ENCODE assay signal across 9 mouse cellular contexts in genomic region chr17:35016791-35017705, GRCm38 (mm10). TPM values are rescaled to one million over a fixed set of nuclear protein-coding genes. Genes with fewer than 3 reads are reported as not detected.
DNase-seq lines count a peak whose midpoint lies in the region; ATAC-seq lines count a peak whose summit lies in the region.
"Had no signal": no experiment of that assay in that cellular context is flagged by ENCODE, and none has a peak within 500 bp of the region (broad histone marks: within the 10 kb centered on the region; RNA-seq: fewer than 3 reads in every experiment).

No protein-coding gene starts in this region.

- WGBS in forebrain, embryonic 12.5 days: 79% methylated on average over 10 of the region's 10 CpGs
- 80% methylated on average over 10 of the region's 10 CpGs for WGBS in forebrain, embryonic 15.5 days
- WGBS in midbrain, embryonic 13.5 days: 86% methylated on average over 10 of the region's 10 CpGs
- WGBS in midbrain, embryonic 15.5 days: 83% methylated on average over 10 of the region's 10 CpGs
- 77% methylated on average over 10 of the region's 10 CpGs for WGBS in forebrain, embryonic 13.5 days

- ATAC-seq in forebrain, embryonic 12.5 days (ENCODE audit: low FRiP score): no peak
- ATAC-seq in forebrain, embryonic 15.5 days (replicated peaks): no peak; the same call in 1 of the 2 replicates
- no peak for ATAC-seq in midbrain, embryonic 13.5 days
- no peak for ATAC-seq in midbrain, embryonic 15.5 days (replicated peaks)
- 0 out of 2 replicates have a peak, but pooled peaks have one; percentile 3 for ATAC-seq in forebrain, embryonic 13.5 days

- H3K27ac ChIP-seq in forebrain, embryonic 12.5 days: peak overlapping the region; percentile 46; the same call in 1 of the 2 replicates
- H3K27ac ChIP-seq in forebrain, embryonic 15.5 days (replicated peaks): no peak overlapping the region
- H3K27ac ChIP-seq in midbrain, embryonic 13.5 days: peak overlapping the region; percentile 44
- no peak overlapping the region for H3K27ac ChIP-seq in midbrain, embryonic 15.5 days
- peak overlapping the region; percentile 44 for H3K27ac ChIP-seq in forebrain, embryonic 13.5 days

- DNase-seq in splenic B cell, adult 2 months (ENCODE audit: low read depth, low spot score): peak; percentile 43
- DNase-seq in ovary, postnatal 10 days (ENCODE audit: low spot score): no peak
- no peak for DNase-seq in spleen, adult 18-20 months

- no peaks in the 10 kb centered on the region for H3K27me3 ChIP-seq in forebrain, embryonic 12.5 days
- no peaks in the 10 kb centered on the region for H3K27me3 ChIP-seq in forebrain, embryonic 15.5 days
- H3K27me3 ChIP-seq in midbrain, embryonic 13.5 days: no peaks in the 10 kb centered on the region
- H3K27me3 ChIP-seq in midbrain, embryonic 15.5 days (replicated peaks): no peaks in the 10 kb centered on the region
- no peaks in the 10 kb centered on the region for H3K27me3 ChIP-seq in forebrain, embryonic 13.5 days
- no peaks in the 10 kb centered on the region for H3K27me3 ChIP-seq in splenic B cell, adult 2 months (ENCODE audit: control insufficient read depth, insufficient read depth, low read length, poor library complexity, severe bottlenecking)

- no peak overlapping the region for H3K4me2 ChIP-seq in forebrain, embryonic 12.5 days
- H3K4me2 ChIP-seq in forebrain, embryonic 15.5 days (replicated peaks): no peak overlapping the region
- no peak overlapping the region for H3K4me2 ChIP-seq in midbrain, embryonic 13.5 days (replicated peaks)
- no peak overlapping the region for H3K4me2 ChIP-seq in midbrain, embryonic 15.5 days
- no peak overlapping the region for H3K4me2 ChIP-seq in forebrain, embryonic 13.5 days
- H3K4me2 ChIP-seq: lung, embryonic 14.5 days had no signal

- no peaks in the 10 kb centered on the region for H3K9me3 ChIP-seq in forebrain, embryonic 12.5 days
- no peaks in the 10 kb centered on the region for H3K9me3 ChIP-seq in forebrain, embryonic 15.5 days
- H3K9me3 ChIP-seq in midbrain, embryonic 13.5 days: no peaks in the 10 kb centered on the region
- no peaks in the 10 kb centered on the region for H3K9me3 ChIP-seq in midbrain, embryonic 15.5 days
- no peaks in the 10 kb centered on the region for H3K9me3 ChIP-seq in forebrain, embryonic 13.5 days (replicated peaks)

- H3K4me3 ChIP-seq in forebrain, embryonic 12.5 days (replicated peaks): no peak overlapping the region
- H3K4me3 ChIP-seq in forebrain, embryonic 15.5 days: no peak overlapping the region
- H3K4me3 ChIP-seq in midbrain, embryonic 13.5 days (replicated peaks): no peak overlapping the region
- no peak overlapping the region for H3K4me3 ChIP-seq in midbrain, embryonic 15.5 days
- H3K4me3 ChIP-seq in forebrain, embryonic 13.5 days: no peak overlapping the region

- no peak overlapping the region for H3K9ac ChIP-seq in forebrain, embryonic 12.5 days
- H3K9ac ChIP-seq in forebrain, embryonic 15.5 days (replicated peaks): no peak overlapping the region
- H3K9ac ChIP-seq in midbrain, embryonic 13.5 days (replicated peaks): peak overlapping the region; percentile 36; the same call in 1 of the 2 replicates
- H3K9ac ChIP-seq in midbrain, embryonic 15.5 days: no peak overlapping the region
- H3K9ac ChIP-seq in forebrain, embryonic 13.5 days: peak overlapping the region; percentile 46
- H3K9ac ChIP-seq: lung, embryonic 14.5 days had no signal

- peaks cover 14% of the 10 kb centered on the region for H3K4me1 ChIP-seq in forebrain, embryonic 12.5 days
- peaks cover 13% of the 10 kb centered on the region for H3K4me1 ChIP-seq in forebrain, embryonic 15.5 days
- H3K4me1 ChIP-seq in midbrain, embryonic 13.5 days (replicated peaks): peaks cover 20% of the 10 kb centered on the region
- H3K4me1 ChIP-seq in midbrain, embryonic 15.5 days: peaks cover 9% of the 10 kb centered on the region
- H3K4me1 ChIP-seq in forebrain, embryonic 13.5 days: peaks cover 14% of the 10 kb centered on the region

- H3K36me3 ChIP-seq in forebrain, embryonic 12.5 days (replicated peaks): peaks cover 54% of the 10 kb centered on the region
- peaks cover 45% of the 10 kb centered on the region for H3K36me3 ChIP-seq in forebrain, embryonic 15.5 days
- H3K36me3 ChIP-seq in midbrain, embryonic 13.5 days: peaks cover 59% of the 10 kb centered on the region
- peaks cover 23% of the 10 kb centered on the region for H3K36me3 ChIP-seq in midbrain, embryonic 15.5 days (replicated peaks)
- H3K36me3 ChIP-seq in forebrain, embryonic 13.5 days (ENCODE audit: poor library complexity, severe bottlenecking): peaks cover 58% of the 10 kb centered on the region
- peaks cover 20% of the 10 kb centered on the region for H3K36me3 ChIP-seq in splenic B cell, adult 2 months (ENCODE audit: control insufficient read depth, insufficient read depth, low read length, poor library complexity, severe bottlenecking)

RNA-seq across cellular contexts. Expression of gene Vwa7, which starts 0.7 kb away (rescaled TPM):
- polyA plus RNA-seq in forebrain, embryonic 12.5 days (2016; fragmentation: Nextera tagmentation; extraction: Ambion mirVana): 0.17 and 0.27 TPM in 2 replicates
- polyA plus RNA-seq in forebrain, embryonic 15.5 days (2015; fragmentation: Nextera tagmentation; extraction: Ambion mirVana): 0.14 and 0.28 TPM in 2 replicates
- polyA plus RNA-seq in midbrain, embryonic 13.5 days (2015; fragmentation: Nextera tagmentation; extraction: Ambion mirVana): 0.13 and 0.20 TPM in 2 replicates
- polyA plus RNA-seq in midbrain, embryonic 15.5 days (2015; fragmentation: Nextera tagmentation; extraction: Ambion mirVana): 0.06 and 0.15 TPM in 2 replicates
- 0.18 and 0.20 TPM in 2 replicates for polyA plus RNA-seq in forebrain, embryonic 13.5 days (2015; fragmentation: Nextera tagmentation; extraction: Ambion mirVana)

RNA-seq across cellular contexts. Expression of gene Sapcd1, which starts 10.8 kb away (rescaled TPM):
- polyA plus RNA-seq in forebrain, embryonic 12.5 days (2016; fragmentation: Nextera tagmentation; extraction: Ambion mirVana): 7.4 and 7.7 TPM in 2 replicates
- 5.8 and 5.9 TPM in 2 replicates for polyA plus RNA-seq in forebrain, embryonic 15.5 days (2015; fragmentation: Nextera tagmentation; extraction: Ambion mirVana)
- 3.8 and 4.3 TPM in 2 replicates for polyA plus RNA-seq in midbrain, embryonic 13.5 days (2015; fragmentation: Nextera tagmentation; extraction: Ambion mirVana)
- polyA plus RNA-seq in midbrain, embryonic 15.5 days (2015; fragmentation: Nextera tagmentation; extraction: Ambion mirVana): 2.5 and 2.7 TPM in 2 replicates
- polyA plus RNA-seq in forebrain, embryonic 13.5 days (2015; fragmentation: Nextera tagmentation; extraction: Ambion mirVana): 7.2 and 7.8 TPM in 2 replicates

RNA-seq across cellular contexts. Expression of gene Vars, which starts 16.3 kb away (rescaled TPM):
- 158 and 159 TPM in 2 replicates for polyA plus RNA-seq in forebrain, embryonic 12.5 days (2016; fragmentation: Nextera tagmentation; extraction: Ambion mirVana)
- 82.9 and 88.6 TPM in 2 replicates for polyA plus RNA-seq in forebrain, embryonic 15.5 days (2015; fragmentation: Nextera tagmentation; extraction: Ambion mirVana)
- polyA plus RNA-seq in midbrain, embryonic 13.5 days (2015; fragmentation: Nextera tagmentation; extraction: Ambion mirVana): 61.0 and 69.1 TPM in 2 replicates
- 63.1 and 70.2 TPM in 2 replicates for polyA plus RNA-seq in midbrain, embryonic 15.5 days (2015; fragmentation: Nextera tagmentation; extraction: Ambion mirVana)
- polyA plus RNA-seq in forebrain, embryonic 13.5 days (2015; fragmentation: Nextera tagmentation; extraction: Ambion mirVana): 88.4 and 104 TPM in 2 replicates

RNA-seq across cellular contexts. Expression of gene Msh5, which starts 29.5 kb away (rescaled TPM):
- 5.3 and 5.6 TPM in 2 replicates for polyA plus RNA-seq in forebrain, embryonic 12.5 days (2016; fragmentation: Nextera tagmentation; extraction: Ambion mirVana)
- polyA plus RNA-seq in forebrain, embryonic 15.5 days (2015; fragmentation: Nextera tagmentation; extraction: Ambion mirVana): 2.8 and 3.2 TPM in 2 replicates
- polyA plus RNA-seq in midbrain, embryonic 13.5 days (2015; fragmentation: Nextera tagmentation; extraction: Ambion mirVana): 3.3 and 3.7 TPM in 2 replicates
- 1.6 and 3.3 TPM in 2 replicates for polyA plus RNA-seq in midbrain, embryonic 15.5 days (2015; fragmentation: Nextera tagmentation; extraction: Ambion mirVana)
- polyA plus RNA-seq in forebrain, embryonic 13.5 days (2015; fragmentation: Nextera tagmentation; extraction: Ambion mirVana): 4.5 and 5.9 TPM in 2 replicates

RNA-seq across cellular contexts. Expression of gene Clic1, which starts 32.7 kb away (rescaled TPM):
- 152 and 155 TPM in 2 replicates for polyA plus RNA-seq in forebrain, embryonic 12.5 days (2016; fragmentation: Nextera tagmentation; extraction: Ambion mirVana)
- polyA plus RNA-seq in forebrain, embryonic 15.5 days (2015; fragmentation: Nextera tagmentation; extraction: Ambion mirVana): 98.4 and 100 TPM in 2 replicates
- polyA plus RNA-seq in midbrain, embryonic 13.5 days (2015; fragmentation: Nextera tagmentation; extraction: Ambion mirVana): 93.7 and 99.6 TPM in 2 replicates
- 62.4 and 72.1 TPM in 2 replicates for polyA plus RNA-seq in midbrain, embryonic 15.5 days (2015; fragmentation: Nextera tagmentation; extraction: Ambion mirVana)
- 141 and 147 TPM in 2 replicates for polyA plus RNA-seq in forebrain, embryonic 13.5 days (2015; fragmentation: Nextera tagmentation; extraction: Ambion mirVana)

Comparison
In these comparisons a context has a peak if more than half of its experiments do, and no peak if none do; other contexts are left out.
1. H3K27ac ChIP-seq: peak in forebrain, embryonic 12.5 days (single experiment), midbrain, embryonic 13.5 days (single experiment) and forebrain, embryonic 13.5 days (single experiment); none in forebrain, embryonic 15.5 days (single experiment) and midbrain, embryonic 15.5 days (single experiment).
2. H3K9ac ChIP-seq: peak in midbrain, embryonic 13.5 days (single experiment) and forebrain, embryonic 13.5 days (single experiment); none in forebrain, embryonic 12.5 days (single experiment), forebrain, embryonic 15.5 days (single experiment) and midbrain, embryonic 15.5 days (single experiment).